Mouse (Mus musculus): ENCODE results near the gene Adarb2. TPM values are rescaled to one million over a fixed set of nuclear protein-coding genes. Genes with fewer than 3 reads are reported as not detected.

The Adarb2 gene
- polyA plus RNA-seq, 1 experiment from 2014 or later = 0.15 TPM

DNA sequence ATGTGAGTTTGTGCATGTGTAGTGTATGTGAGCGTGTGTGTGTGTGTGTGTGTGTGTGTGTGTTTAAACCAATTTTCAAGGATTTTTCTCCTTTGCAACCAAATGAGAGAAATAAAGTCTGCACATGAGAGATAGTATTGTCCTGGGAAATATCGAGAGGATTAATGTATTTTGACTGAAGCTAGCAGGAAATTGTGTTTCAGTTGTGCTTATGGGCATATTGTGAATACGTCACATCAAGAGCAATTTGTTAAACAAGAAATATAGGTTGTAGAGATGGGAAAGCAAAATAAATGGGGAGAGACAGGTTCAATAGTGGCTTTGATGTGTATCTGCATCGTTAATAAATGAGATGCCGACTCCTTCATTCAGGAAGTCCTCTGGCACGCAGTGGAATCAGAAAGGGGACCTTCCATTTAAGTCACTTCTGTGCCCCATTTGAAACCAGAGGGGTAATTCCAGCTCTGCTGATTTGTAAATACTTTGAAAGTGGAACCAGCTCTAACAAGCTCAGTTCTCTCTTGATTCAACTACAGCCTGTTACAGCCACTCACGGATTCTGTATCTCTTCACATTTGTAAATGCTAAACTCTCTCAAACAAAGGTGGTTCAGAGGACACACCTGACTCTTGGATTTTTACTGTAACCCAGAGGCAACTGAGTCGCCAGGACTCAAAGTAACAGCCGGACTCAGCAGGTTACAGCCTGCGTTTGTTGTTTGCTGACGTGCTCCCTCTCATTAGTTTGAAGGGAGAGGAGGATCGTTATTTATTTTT, 265.1 kb downstream of the Adarb2 start:
- WGBS (ENCODE audit: insufficient replicate concordance) = 56% methylated on average over 12 of the region's 12 CpGs
- no peak overlapping the region for H3K27ac ChIP-seq (ENCODE audit: low read length)
- no peak overlapping the region for H3K4me2 ChIP-seq (ENCODE audit: low read depth, low read length)
- no peaks in the 10 kb centered on the region for H3K27me3 ChIP-seq (ENCODE audit: control insufficient read depth, insufficient read depth, low read depth, low read length)
- H3K4me3 ChIP-seq (ENCODE audit: low read depth, low read length) = no peak overlapping the region
- H3K4me1 ChIP-seq (ENCODE audit: control insufficient read depth, low read depth, low read length) = no peaks in the 10 kb centered on the region
- no peak overlapping the region for H3K9ac ChIP-seq (ENCODE audit: low read depth, low read length)
- H3K9me3 ChIP-seq (replicated peaks; ENCODE audit: control insufficient read depth, low read length) = no peaks in the 10 kb centered on the region
- no peaks in the 10 kb centered on the region for H3K36me3 ChIP-seq (ENCODE audit: control insufficient read depth, insufficient read depth)
- ATAC-seq (ENCODE audit: low read depth) = no peak

- ATAC-seq (ENCODE audit: low read depth) = no peak
- Histone ChIP-seq H3K36me3 (ENCODE audit: control insufficient read depth, insufficient read depth) (no peaks in the 10 kb centered on the region), H3K27me3 (ENCODE audit: control insufficient read depth, insufficient read depth, low read depth, low read length) (no peaks in the 10 kb centered on the region), H3K4me1 (ENCODE audit: control insufficient read depth, low read depth, low read length) (no peaks in the 10 kb centered on the region), H3K4me3 (ENCODE audit: low read depth, low read length) (no peak overlapping the region), H3K4me2 (ENCODE audit: low read depth, low read length) (no peak overlapping the region), H3K27ac (ENCODE audit: low read length) (no peak overlapping the region), H3K9me3 (replicated peaks; ENCODE audit: control insufficient read depth, low read length) (no peaks in the 10 kb centered on the region; the same call in 1 of the 2 replicates), H3K9ac (ENCODE audit: low read depth, low read length) (no peak overlapping the region)
- WGBS (ENCODE audit: insufficient replicate concordance) = 49% methylated on average over 3 of the region's 3 CpGs
These were observed 273.6 kb downstream of the Adarb2 start for GRCm38 (mm10) chr13:8476237-8476636.

DNA sequence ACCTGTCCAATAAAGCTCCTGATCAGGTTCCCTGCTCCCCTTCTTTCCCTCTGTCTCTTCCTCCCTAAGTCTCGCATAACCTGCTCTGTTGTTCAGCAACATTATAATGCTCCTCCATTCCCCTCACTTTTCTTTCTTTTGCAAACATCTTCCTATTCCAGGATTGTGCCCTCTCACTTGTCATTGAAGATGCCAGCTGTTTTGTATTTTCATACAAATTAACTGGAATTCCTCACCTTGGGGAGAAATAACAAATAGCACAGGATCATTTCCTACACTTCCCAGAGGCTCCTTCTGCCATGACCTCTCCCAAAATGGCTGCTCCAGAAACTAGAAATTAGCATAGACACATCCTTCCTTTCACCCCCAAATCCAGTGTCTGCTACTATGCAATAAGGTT, 276.1 kb downstream of the Adarb2 start:
- WGBS (ENCODE audit: insufficient replicate concordance) = 72% methylated on average over 1 of the region's 1 CpGs
- no peak for ATAC-seq (ENCODE audit: low read depth)

GRCm38 (mm10) chr13:8479970-8480369, 277.3 kb downstream of the Adarb2 start:
- Histone ChIP-seq H3K4me3 (ENCODE audit: low read depth, low read length) (no peak overlapping the region), H3K9ac (ENCODE audit: low read depth, low read length) (no peak overlapping the region), H3K27ac (ENCODE audit: low read length) (no peak overlapping the region), H3K36me3 (ENCODE audit: control insufficient read depth, insufficient read depth) (no peaks in the 10 kb centered on the region), H3K4me2 (ENCODE audit: low read depth, low read length) (no peak overlapping the region), H3K27me3 (ENCODE audit: control insufficient read depth, insufficient read depth, low read depth, low read length) (no peaks in the 10 kb centered on the region), H3K9me3 (replicated peaks; ENCODE audit: control insufficient read depth, low read length) (no peaks in the 10 kb centered on the region), H3K4me1 (ENCODE audit: control insufficient read depth, low read depth, low read length) (no peaks in the 10 kb centered on the region)
- no peak for ATAC-seq (ENCODE audit: low read depth)

More for the DNA sequence above, 276.1 kb downstream of the Adarb2 start:
- Histone ChIP-seq H3K9ac (ENCODE audit: low read depth, low read length) (no peak overlapping the region), H3K9me3 (replicated peaks; ENCODE audit: control insufficient read depth, low read length) (no peaks in the 10 kb centered on the region; the same call in 1 of the 2 replicates), H3K4me2 (ENCODE audit: low read depth, low read length) (no peak overlapping the region), H3K27ac (ENCODE audit: low read length) (no peak overlapping the region), H3K36me3 (ENCODE audit: control insufficient read depth, insufficient read depth) (no peaks in the 10 kb centered on the region), H3K4me1 (ENCODE audit: control insufficient read depth, low read depth, low read length) (no peaks in the 10 kb centered on the region), H3K4me3 (ENCODE audit: low read depth, low read length) (no peak overlapping the region), H3K27me3 (ENCODE audit: control insufficient read depth, insufficient read depth, low read depth, low read length) (no peaks in the 10 kb centered on the region)

DNA sequence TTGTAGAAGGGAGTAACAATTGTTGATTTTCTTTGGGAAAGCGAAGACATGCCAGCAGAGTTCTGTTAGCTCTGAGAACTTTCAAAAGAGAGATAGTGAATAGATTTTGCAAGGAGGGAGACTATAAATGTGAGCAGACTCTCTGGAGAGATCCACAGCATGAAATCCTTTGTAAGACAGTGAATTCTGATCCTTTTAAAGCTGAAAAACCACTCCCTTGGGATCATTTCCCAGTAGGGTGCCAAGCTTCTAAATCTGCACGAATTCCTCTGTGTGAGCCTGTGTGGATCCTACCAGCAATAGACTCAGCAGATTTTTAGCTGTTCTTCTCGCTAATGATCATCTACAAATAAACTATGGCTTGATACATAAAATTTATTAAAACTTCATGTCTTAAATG, 278.7 kb downstream of the Adarb2 start:
- Histone ChIP-seq H3K9ac (ENCODE audit: low read depth, low read length) (no peak overlapping the region), H3K27ac (ENCODE audit: low read length) (no peak overlapping the region), H3K4me3 (ENCODE audit: low read depth, low read length) (no peak overlapping the region), H3K9me3 (replicated peaks; ENCODE audit: control insufficient read depth, low read length) (no peaks in the 10 kb centered on the region), H3K4me2 (ENCODE audit: low read depth, low read length) (no peak overlapping the region), H3K27me3 (ENCODE audit: control insufficient read depth, insufficient read depth, low read depth, low read length) (no peaks in the 10 kb centered on the region), H3K36me3 (ENCODE audit: control insufficient read depth, insufficient read depth) (no peaks in the 10 kb centered on the region), H3K4me1 (ENCODE audit: control insufficient read depth, low read depth, low read length) (no peaks in the 10 kb centered on the region)
- 38% methylated on average over 3 of the region's 3 CpGs for WGBS (ENCODE audit: insufficient replicate concordance)
- ATAC-seq (ENCODE audit: low read depth) = no peak

DNA sequence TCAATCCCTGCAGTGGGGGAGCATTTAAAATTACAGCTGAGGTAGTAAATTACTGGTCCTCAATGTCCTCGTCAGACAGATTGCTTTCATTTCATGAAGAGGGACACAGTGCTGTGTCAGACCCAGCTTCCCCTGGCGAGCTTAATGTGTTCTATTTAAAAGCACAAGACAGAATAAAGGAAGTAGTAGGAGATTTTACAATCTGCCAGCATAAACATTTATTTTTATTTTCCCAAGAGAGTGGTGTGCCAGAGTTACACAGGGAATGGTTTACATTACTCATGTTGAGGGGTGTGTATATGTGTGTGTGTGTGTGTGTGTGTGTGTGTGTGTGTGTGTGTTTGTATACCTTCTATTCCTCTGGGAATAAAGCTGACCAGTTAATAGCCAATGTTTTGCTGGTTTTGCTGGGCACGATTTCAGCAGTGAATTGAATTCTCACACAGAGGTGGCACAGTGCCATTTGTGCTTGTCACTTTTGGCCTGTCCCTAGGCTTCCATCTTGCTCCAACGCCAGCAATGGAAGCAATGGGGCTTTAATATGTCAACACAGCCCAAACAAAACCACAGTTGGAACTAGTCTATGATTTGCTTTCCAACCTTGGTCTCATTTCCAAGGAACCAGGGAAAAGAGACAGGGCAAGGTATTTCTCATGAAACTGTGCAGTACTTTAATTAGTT, 282.1 kb downstream of the Adarb2 start:
- Histone ChIP-seq H3K4me3 (ENCODE audit: low read depth, low read length) (no peak overlapping the region), H3K9me3 (replicated peaks; ENCODE audit: control insufficient read depth, low read length) (no peaks in the 10 kb centered on the region), H3K4me1 (ENCODE audit: control insufficient read depth, low read depth, low read length) (no peaks in the 10 kb centered on the region), H3K9ac (ENCODE audit: low read depth, low read length) (no peak overlapping the region), H3K4me2 (ENCODE audit: low read depth, low read length) (no peak overlapping the region), H3K27me3 (ENCODE audit: control insufficient read depth, insufficient read depth, low read depth, low read length) (no peaks in the 10 kb centered on the region), H3K36me3 (ENCODE audit: control insufficient read depth, insufficient read depth) (no peaks in the 10 kb centered on the region), H3K27ac (ENCODE audit: low read length) (no peak overlapping the region)
- WGBS (ENCODE audit: insufficient replicate concordance) = 33% methylated on average over 4 of the region's 4 CpGs
- ATAC-seq (ENCODE audit: low read depth) = no peak

DNA sequence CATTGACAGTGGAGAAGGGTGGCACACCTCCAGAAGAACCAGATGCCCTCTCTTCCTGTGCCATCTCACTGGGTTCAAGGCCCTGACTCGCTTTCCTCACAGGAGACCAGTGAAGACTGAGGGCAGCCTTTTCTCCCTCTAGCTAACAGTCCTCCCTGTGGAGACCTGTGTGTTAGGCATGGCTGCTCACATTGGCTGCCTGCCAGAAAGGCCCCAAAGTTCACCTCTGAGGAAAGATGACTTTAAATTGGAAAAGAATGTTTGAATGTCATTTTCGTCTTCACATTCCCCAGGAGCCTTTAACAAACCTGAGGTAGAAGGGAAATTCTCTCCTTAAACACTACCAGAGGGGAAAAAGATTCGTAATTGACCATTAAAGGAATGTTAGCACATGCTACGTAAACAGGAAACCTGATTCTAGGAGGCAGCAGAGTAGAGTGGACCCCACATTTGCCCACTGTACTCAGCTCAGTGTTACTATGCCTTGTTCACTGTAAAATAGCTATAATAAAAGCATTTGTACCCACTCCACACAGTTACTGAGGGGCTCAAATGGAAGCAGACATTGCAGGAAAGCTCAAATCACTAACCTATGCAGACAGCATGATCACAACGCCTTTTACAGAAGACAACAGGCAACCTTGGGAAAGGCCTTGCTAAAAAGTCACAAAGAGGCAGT, 285.2 kb downstream of the Adarb2 start:
- Histone ChIP-seq H3K4me3 (ENCODE audit: low read depth, low read length) (no peak overlapping the region), H3K9ac (ENCODE audit: low read depth, low read length) (no peak overlapping the region), H3K4me1 (ENCODE audit: control insufficient read depth, low read depth, low read length) (no peaks in the 10 kb centered on the region), H3K27ac (ENCODE audit: low read length) (no peak overlapping the region), H3K36me3 (ENCODE audit: control insufficient read depth, insufficient read depth) (no peaks in the 10 kb centered on the region), H3K4me2 (ENCODE audit: low read depth, low read length) (no peak overlapping the region), H3K27me3 (ENCODE audit: control insufficient read depth, insufficient read depth, low read depth, low read length) (no peaks in the 10 kb centered on the region), H3K9me3 (replicated peaks; ENCODE audit: control insufficient read depth, low read length) (no peaks in the 10 kb centered on the region)
- 52% methylated on average over 5 of the region's 5 CpGs for WGBS (ENCODE audit: insufficient replicate concordance)
- ATAC-seq (ENCODE audit: low read depth) = no peak

GRCm38 (mm10) chr13:8493363-8493762, 290.7 kb downstream of the Adarb2 start:
- H3K36me3 ChIP-seq (ENCODE audit: control insufficient read depth, insufficient read depth) = no peaks in the 10 kb centered on the region
- H3K27me3 ChIP-seq (ENCODE audit: control insufficient read depth, insufficient read depth, low read depth, low read length) = no peaks in the 10 kb centered on the region
- no peak overlapping the region for H3K27ac ChIP-seq (ENCODE audit: low read length)
- no peak overlapping the region for H3K4me3 ChIP-seq (ENCODE audit: low read depth, low read length)
- no peaks in the 10 kb centered on the region for H3K4me1 ChIP-seq (ENCODE audit: control insufficient read depth, low read depth, low read length)
- no peak for ATAC-seq (ENCODE audit: low read depth)
- H3K9ac ChIP-seq (ENCODE audit: low read depth, low read length) = no peak overlapping the region
- no peaks in the 10 kb centered on the region for H3K9me3 ChIP-seq (replicated peaks; ENCODE audit: control insufficient read depth, low read length)
- H3K4me2 ChIP-seq (ENCODE audit: low read depth, low read length) = no peak overlapping the region
- WGBS (ENCODE audit: insufficient replicate concordance) = 28% methylated on average over 5 of the region's 5 CpGs

GRCm38 (mm10) chr13:8499551-8499950, 296.9 kb downstream of the Adarb2 start:
- H3K27ac ChIP-seq (ENCODE audit: low read length) = no peak overlapping the region
- no peaks in the 10 kb centered on the region for H3K27me3 ChIP-seq (ENCODE audit: control insufficient read depth, insufficient read depth, low read depth, low read length)
- no peaks in the 10 kb centered on the region for H3K9me3 ChIP-seq (replicated peaks; ENCODE audit: control insufficient read depth, low read length)
- H3K36me3 ChIP-seq (ENCODE audit: control insufficient read depth, insufficient read depth) = no peaks in the 10 kb centered on the region
- no peak for ATAC-seq (ENCODE audit: low read depth)
- H3K4me3 ChIP-seq (ENCODE audit: low read depth, low read length) = no peak overlapping the region
- 67% methylated on average over 5 of the region's 5 CpGs for WGBS (ENCODE audit: insufficient replicate concordance)
- H3K4me1 ChIP-seq (ENCODE audit: control insufficient read depth, low read depth, low read length) = no peaks in the 10 kb centered on the region
- no peak overlapping the region for H3K9ac ChIP-seq (ENCODE audit: low read depth, low read length)
- H3K4me2 ChIP-seq (ENCODE audit: low read depth, low read length) = no peak overlapping the region
